Mouse (Mus musculus): Measurements from ENCODE around the gene Cacna1e.

Cacna1e gene

GRCm38 (mm10) chr1:154615759-154616158, 268.5 kb downstream of the Cacna1e start:
- DNase-seq: no peak

GRCm38 (mm10) chr1:154608516-154608915, 275.8 kb downstream of the Cacna1e start:
- no peak for DNase-seq

GRCm38 (mm10) chr1:154607406-154607805, 276.9 kb downstream of the Cacna1e start:
- DNase-seq: no peak

- DNase-seq: no peak
These were observed 278.7 kb downstream of the Cacna1e start for GRCm38 (mm10) chr1:154605601-154606000.

- no peak for DNase-seq
These were observed 280.5 kb downstream of the Cacna1e start for GRCm38 (mm10) chr1:154603781-154604180.

GRCm38 (mm10) chr1:154602531-154602930, 281.8 kb downstream of the Cacna1e start:
- no peak for DNase-seq

GRCm38 (mm10) chr1:154582516-154582915, 301.8 kb downstream of the Cacna1e start:
- no peak for DNase-seq

GRCm38 (mm10) chr1:154579929-154580328, 304.4 kb downstream of the Cacna1e start:
- DNase-seq: no peak

GRCm38 (mm10) chr1:154578748-154579147, 305.6 kb downstream of the Cacna1e start:
- no peak for DNase-seq

GRCm38 (mm10) chr1:154576418-154576817, 307.9 kb downstream of the Cacna1e start:
- no peak for DNase-seq

- no peak for DNase-seq
These were observed 318.3 kb downstream of the Cacna1e start for GRCm38 (mm10) chr1:154566026-154566425.

- no peak for DNase-seq
These were observed 328.5 kb downstream of the Cacna1e start for GRCm38 (mm10) chr1:154555811-154556210.

- DNase-seq: no peak
These were observed 331.2 kb downstream of the Cacna1e start for GRCm38 (mm10) chr1:154553132-154553531.

- no peak for DNase-seq
These were observed 346.9 kb downstream of the Cacna1e start for GRCm38 (mm10) chr1:154537445-154537844.

- no peak for DNase-seq
These were observed 347.5 kb downstream of the Cacna1e start for GRCm38 (mm10) chr1:154536763-154537162.

- DNase-seq: no peak
These were observed 351.0 kb downstream of the Cacna1e start for GRCm38 (mm10) chr1:154532987-154533940.

- no peak for DNase-seq
These were observed 354.6 kb downstream of the Cacna1e start for GRCm38 (mm10) chr1:154529666-154530065.

GRCm38 (mm10) chr1:154528803-154529202, 355.5 kb downstream of the Cacna1e start:
- DNase-seq: no peak

- DNase-seq: no peak
These were observed 363.6 kb downstream of the Cacna1e start for GRCm38 (mm10) chr1:154520715-154521114.

- DNase-seq: no peak
These were observed 369.0 kb downstream of the Cacna1e start for GRCm38 (mm10) chr1:154515350-154515749.

GRCm38 (mm10) chr1:154511736-154512135, 372.6 kb downstream of the Cacna1e start:
- DNase-seq: no peak

GRCm38 (mm10) chr1:154504005-154504404, 380.3 kb downstream of the Cacna1e start:
- no peak for DNase-seq

GRCm38 (mm10) chr1:154500869-154501268, 383.4 kb downstream of the Cacna1e start:
- no peak for DNase-seq

GRCm38 (mm10) chr1:154500187-154500866, 384.0 kb downstream of the Cacna1e start:
- DNase-seq: no peak

Measured in kidney, postnatal 4 days (tissue).